Mouse (Mus musculus) frontal cortex, postnatal 10 days (tissue): Measurements from ENCODE around the gene Poc1b.
"Not testable (repeated sequence)": the region's sequence is repeated elsewhere in the genome, so short reads cannot be mapped to it uniquely, and the experiment has no call there.

ENCODE experiments used
- DNase-seq, 2 experiments: peaks; one replicate each; pipeline ENCODE4 v3.0.0; 2022; ENCODE audit warnings: low spot score in 2 of 2, mixed read lengths in 1 of 2

Poc1b gene

DNA sequence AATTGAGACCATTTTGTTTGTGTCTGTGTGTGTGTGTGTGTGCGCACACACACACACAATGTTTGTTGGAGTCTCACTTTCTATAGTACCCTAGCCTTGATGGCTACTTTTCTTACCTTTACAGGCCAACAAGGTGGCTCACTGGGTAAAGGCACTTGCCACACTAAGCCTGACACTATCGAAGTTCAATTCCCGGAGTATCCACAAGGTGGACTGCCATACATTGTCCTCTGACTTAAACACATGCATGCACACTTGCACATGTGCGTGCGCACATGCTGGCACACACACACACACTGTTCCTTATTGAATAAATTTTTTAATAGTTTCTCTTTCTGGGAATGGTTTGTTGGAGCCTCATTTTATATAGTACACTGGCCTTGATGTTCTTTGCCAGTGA lies 50.0 kb downstream of the Poc1b start:
- no peak for DNase-seq

- DNase-seq: not testable (repeated sequence)
Observed at GRCm38 (mm10) chr10:99157697-99158096, 50.9 kb downstream of the Poc1b start.

DNA sequence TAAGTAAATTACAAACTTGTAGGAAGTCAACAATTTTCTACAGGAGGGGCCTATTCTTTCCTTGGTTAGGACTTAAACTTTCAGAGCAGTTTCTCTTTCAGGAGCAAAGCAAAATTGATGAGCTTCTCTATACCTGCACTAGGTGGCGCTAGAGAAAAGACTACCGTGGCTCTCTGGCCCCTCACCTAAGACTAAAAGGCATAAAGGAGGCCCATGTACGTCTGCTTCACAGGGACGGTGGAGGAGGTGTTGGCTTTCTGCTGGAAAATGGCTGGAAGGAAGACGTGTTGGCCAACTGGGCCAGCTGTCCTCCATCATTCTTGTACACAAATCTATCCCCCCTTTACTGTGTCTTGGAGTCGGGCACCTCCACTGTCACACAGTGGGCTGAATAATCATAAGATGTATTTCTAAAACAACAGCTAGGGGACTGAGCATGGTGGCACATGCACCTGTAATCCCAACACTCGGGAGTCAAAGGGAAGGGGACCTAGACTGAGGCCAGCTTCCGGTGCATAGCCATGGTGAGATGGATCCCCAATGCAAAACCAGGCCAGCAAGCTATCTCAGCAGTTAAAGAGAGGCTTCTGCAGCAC lies 55.2 kb downstream of the Poc1b start:
- DNase-seq: no peak

DNA sequence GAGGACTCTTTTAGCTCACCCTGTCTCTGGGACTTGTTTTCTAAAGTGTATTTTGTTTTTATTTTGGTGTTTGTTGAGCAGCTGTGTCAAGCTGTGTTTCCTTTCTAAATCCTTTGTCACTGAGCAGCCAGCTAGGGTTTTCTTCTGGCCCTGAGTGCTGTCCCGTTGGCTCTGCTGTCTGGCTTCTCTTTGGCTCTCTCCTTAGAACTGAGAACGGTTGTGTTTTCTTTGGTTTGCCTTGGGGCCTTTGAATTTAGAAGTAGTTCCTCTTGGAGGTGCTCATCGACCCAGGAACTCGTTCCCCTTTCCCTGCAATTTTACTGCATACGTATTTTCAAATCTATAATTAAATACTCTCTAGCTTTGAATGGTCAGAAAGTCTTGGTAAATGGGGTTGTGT lies 56.2 kb downstream of the Poc1b start:
- DNase-seq: no peak

DNA sequence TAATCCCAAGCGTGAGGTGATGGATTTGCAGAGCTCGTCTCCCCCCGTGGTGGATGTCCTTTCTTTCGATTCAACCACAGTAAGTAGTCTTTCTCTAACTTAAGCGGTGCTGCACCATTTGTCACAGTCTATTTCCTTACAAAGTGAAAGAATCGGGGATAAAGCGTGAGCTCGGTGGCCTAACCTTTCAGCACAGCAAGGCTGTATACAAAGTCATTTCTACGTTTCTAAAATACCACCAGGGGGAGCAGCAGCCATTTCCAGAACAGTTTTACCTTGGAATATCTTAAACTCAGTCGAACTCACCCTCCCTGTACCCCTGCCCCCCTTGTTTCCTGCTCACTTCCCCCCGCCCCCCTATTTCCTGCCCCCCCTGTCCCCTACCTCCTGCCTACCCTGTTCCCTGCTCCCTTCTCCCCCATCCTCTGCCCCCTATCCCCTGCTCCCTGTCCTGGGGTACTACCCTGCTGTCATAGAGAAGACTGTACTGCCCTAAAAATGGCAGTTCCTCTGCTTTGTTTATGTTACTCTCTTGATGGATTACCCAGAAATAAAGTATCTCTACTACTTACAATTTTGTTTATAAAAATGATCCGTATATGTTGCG lies 58.1 kb downstream of the Poc1b start:
- peak in 1 of 2 experiments; percentile 29 for DNase-seq

GRCm38 (mm10) chr10:99165751-99166282 lies 59.0 kb downstream of the Poc1b start:
- DNase-seq: no peak

GRCm38 (mm10) chr10:99166392-99166791 lies 59.6 kb downstream of the Poc1b start:
- no peak for DNase-seq

- DNase-seq: no peak
Observed at GRCm38 (mm10) chr10:99168404-99168803, 61.6 kb downstream of the Poc1b start.

- peak in 1 of 2 experiments; percentile 29 for DNase-seq
Observed at GRCm38 (mm10) chr10:99168840-99169764, 62.3 kb downstream of the Poc1b start.

GRCm38 (mm10) chr10:99169765-99170129 lies 62.9 kb downstream of the Poc1b start:
- DNase-seq: no peak

- DNase-seq: peak in 1 of 2 experiments; percentile 29
Observed at GRCm38 (mm10) chr10:99171961-99172497, 65.2 kb downstream of the Poc1b start.

DNA sequence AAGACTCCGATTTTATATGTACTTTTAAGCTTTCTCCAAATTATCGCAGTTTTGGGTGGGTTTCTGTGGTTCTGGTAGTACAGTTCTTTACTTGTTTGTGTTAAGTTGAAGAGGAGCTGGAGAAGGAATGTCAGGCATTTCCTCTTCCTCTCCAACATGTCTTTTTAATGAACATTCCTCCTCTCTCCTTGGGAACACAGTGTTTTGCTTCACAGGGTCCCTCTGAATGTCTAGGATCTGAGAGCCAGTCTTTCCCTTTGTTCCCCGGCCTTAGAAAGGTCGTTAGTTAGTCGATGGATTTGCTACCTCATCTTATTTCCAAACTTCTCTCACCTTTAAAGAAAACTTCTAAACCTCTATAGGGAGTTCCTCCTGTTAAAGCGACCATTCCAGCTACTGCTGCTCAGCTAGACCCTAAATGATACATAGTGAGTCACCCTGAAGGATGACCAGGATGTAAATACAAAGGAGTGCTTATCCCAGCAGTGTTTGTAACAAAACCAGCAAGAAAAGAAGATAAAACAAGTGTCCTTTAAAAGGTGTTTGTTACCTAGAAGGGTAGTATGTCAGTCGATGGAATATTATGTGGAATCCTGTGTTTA lies 66.2 kb downstream of the Poc1b start:
- DNase-seq: no peak

GRCm38 (mm10) chr10:99176911-99177310 lies 70.1 kb downstream of the Poc1b start:
- DNase-seq: no peak

DNA sequence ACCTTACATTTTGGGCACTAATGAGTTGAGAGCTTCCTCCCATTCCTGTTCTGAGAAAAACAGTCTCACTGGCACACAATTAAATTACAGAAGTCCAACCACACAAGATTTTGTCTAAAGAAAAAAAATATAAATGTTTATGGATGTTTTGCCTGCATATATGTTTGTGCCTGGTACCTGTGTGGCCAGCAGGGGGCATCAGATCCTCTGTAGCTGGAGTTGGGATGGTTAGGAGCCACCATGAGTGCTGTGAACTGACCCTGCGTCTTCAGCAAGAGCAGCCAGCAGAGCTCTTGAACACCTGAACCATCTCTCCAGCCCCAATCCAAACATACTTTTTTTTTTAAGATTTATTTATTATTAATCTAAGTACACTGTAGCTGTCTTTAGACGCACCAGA lies 71.3 kb downstream of the Poc1b start:
- no peak for DNase-seq

GRCm38 (mm10) chr10:99179122-99179521 lies 72.3 kb downstream of the Poc1b start:
- DNase-seq: no peak

GRCm38 (mm10) chr10:99179566-99179965 lies 72.7 kb downstream of the Poc1b start:
- no peak for DNase-seq

DNA sequence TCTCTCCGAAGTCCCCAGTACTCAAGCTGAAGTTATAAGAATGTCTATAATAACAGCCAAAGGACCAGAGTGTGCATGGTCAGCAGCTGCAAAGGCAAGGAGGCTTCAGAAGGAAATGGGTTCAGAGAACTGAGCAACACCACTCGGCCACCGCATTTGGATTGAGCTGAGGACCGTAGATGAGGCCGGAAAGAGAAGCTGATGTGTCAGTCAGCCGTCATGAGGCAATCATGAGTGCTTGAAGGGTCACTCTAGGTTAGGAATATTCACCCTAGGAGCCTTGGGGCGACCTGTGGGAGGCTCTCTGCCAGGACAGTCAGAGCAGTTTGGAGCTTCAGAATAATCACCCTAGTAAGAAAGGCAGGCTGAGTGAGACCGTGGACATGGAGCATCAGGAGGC lies 74.7 kb downstream of the Poc1b start:
- no peak for DNase-seq

DNA sequence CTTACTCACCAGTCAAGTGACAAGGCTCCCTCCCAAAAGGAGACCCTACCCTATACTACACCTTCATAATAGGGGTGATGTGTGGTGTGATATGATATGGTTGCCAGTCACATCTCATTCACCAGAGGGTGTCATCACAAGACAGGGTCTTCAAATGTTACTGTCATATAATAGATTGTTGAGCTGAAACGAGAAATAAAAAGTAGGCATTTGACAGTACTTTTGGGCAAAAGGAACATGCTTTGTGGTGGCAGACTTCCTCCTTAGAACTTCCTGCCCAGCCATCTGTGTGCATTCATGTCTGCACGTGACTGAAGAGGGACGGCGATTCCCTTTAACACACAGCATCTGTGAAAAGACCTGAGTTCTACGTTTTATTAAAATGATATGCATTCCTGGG lies 75.3 kb downstream of the Poc1b start:
- DNase-seq: no peak

DNA sequence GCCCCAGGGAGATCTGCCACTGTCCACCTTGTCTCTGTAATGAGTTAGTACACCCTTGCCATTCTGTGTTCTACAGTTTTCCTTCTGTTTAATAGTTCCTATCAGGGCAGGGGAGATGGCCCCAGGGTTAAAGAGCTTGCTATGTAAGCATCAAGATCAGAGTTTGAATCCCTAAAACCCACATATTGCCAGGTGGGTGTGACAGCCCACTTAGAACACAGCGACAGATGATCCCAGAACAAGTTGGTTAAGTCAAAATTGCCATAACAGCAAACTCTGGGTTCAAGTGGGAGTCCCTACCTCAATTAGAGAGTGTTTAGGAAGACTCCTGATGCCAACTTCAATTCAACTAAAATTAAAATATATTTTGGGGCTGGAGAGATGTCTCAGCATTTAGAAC lies 81.3 kb downstream of the Poc1b start:
- DNase-seq: no peak

GRCm38 (mm10) chr10:99188656-99189603 lies 82.1 kb downstream of the Poc1b start:
- no peak for DNase-seq

DNA sequence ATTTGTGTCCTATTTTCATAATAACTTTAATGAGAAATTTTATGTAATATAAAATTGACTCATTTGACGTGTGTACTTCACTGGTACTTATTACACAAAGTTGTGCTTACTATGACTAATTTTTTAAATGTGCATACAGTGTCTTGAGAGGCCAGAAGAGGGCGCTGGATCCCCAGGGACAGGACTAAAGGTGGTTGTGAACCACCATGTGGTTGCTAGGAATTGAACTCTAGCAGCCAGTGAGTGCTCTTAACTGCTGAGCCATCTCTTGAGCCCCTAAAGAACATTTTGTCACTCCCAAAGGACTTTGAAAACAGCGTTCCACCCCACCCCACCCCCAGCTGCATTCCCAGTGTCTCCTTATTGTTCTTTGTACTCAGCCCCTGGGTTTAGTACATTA lies 84.0 kb downstream of the Poc1b start:
- DNase-seq: no peak
